Mouse (Mus musculus) ZHBTc4 (cell line): Measurements from ENCODE around the gene Tbc1d22a.

Experiments
- DNase-seq: peaks from one replicate; pipeline ENCODE4 v3.0.0-alpha.2; 2011; ENCODE audit warnings: low read depth, low spot score

Gene Tbc1d22a

DNA sequence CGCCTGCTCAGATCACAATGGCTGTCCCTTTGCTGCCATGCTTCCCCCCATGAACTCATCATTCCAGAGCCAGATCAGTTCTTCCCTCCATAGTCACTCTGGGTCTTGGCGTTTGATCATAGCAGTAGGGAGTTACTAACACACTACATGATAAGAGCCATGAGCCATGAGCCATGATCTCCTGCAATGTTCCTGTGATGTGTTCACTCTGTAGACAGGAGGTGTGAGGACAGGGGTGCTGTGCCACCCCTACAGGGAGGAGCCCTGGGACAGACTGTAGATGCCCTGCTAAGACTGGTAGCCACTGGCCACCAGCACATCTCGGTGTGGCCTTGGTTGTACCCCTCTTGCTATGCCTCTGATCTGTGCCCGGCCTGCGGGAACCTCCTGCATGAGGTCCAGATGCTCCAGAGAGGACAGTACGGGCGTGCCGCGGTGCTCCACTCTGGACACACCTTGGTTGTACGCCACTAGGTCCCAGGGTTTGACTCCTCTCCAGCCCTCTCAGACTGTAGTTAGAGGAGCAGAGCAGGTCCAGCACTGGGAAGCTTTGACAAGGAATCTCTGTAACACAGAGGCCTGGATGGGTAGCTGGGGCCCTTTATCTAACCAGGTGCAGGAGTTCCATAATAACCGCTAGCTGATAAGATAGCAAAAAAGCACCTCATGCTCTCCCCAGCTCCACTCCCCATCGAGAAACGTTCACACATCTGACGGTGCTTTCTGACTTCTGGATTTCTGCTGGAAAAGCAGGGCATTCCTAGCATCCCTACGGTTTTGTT is 224.9 kb downstream of the Tbc1d22a start:
- DNase-seq: no peak

DNA sequence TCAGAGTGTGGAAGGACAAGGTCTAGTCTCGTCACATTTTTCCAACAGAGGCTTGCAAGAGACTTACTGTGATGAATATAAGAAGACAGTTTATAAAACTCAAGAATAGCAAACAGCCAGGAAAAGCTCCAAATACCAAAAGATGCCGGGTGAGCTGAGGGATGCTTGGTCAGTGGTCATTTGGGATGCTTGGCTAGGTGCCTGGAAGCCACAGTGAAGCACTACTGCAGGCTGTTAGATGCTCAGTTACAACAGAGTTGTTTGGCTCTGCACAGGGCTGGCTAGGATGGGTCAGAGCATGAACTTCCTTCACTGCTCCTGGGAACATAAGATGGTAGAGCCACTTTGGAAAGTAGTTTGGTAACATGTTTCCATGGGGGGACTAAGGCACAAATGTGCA is 230.0 kb downstream of the Tbc1d22a start:
- no peak for DNase-seq

DNA sequence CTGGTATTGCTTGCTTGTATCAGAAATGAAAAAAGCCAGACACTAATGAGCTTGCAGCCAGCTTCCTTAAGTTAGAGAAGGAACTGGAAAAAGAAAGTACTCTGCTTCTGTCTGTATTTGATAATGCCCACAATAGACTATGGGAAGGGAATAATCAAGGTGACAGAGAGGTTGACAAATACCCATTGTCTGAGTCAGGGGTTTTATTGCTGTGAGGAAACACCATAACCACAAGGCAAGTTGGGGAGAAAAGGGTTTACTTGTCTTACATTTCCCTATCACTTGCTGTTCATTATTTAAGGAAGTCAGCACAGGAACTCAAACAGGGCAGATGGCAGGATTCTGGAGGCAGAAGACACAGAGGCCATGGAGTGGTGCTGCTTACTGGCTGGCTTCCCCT is 231.8 kb downstream of the Tbc1d22a start:
- DNase-seq: no peak

DNA sequence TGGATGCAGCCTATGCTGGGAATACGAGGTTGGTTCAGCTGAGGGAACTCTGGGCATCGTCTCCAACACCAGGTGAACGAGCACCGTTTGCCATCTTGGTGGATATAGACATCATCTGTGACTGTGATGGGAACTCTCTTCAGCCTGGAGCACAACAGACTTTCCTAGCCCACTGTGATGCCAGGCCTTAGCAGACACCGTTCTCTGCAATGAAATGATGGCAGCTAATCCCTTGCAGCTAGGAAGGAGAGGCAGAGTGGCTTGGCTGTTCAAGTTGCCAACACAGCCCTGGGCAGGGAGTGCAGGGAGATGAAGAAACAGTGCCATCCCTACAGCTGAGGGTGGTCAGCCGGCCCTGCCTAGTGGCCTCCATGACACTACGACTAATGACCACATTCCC is 233.0 kb downstream of the Tbc1d22a start:
- no peak for DNase-seq

DNA sequence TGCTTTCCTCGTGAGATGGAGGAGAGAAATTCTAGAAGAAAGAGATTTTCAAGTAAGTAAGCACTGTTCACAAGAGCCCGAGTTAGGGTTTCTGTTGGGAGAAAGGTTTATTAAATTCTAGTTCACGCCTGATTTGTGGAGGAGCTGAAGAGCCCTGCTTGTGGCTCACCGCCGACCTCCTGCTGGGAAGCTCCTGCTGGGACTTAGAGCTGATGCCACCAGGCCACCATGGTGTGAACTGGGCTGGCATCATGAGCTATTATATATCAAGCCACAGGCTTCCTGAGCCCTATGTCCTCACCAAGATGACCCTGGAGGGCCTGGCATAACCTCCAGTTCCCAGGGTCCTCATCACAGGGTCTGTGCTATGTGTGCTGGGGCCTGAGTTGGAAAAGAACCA is 235.0 kb downstream of the Tbc1d22a start:
- DNase-seq: no peak

DNA sequence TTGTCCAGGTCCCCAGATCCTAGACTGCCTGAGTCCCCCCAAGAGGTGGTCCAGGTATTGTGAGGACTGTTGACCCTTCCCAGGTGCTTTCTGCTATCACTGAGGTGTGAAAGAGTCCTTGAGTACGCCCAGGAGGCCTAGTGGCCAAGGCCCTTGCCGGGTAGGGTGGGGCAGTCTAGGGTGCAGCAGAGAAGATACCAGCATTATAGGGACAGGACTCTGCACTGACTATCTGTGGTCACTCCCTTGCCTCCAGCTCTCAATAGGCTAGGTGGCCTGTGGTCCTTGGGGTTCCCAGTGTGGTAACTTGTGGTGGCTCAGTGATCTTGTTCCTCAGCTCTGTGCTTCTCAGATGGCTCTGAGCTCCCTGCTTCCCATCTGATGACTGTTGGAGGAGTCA is 235.5 kb downstream of the Tbc1d22a start:
- no peak for DNase-seq

DNA sequence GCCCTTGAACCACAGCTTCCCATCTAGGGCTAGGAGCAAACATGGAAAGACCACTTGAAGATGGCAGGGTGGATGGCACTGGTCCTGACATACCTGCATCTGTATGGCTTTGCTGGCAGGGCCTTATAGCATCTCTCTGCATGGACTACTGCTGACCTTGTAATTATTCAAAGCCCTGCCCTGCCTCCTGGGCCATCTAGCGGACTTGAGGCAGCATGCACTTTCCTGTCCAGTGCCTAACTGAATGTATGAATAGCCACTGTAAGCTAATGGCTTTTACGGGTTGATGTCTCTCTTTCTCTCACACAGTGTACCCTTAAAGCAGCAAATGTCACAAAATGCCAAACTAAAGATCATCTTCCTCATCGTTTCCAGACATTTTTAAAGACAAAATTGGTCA is 245.2 kb downstream of the Tbc1d22a start:
- no peak for DNase-seq

DNA sequence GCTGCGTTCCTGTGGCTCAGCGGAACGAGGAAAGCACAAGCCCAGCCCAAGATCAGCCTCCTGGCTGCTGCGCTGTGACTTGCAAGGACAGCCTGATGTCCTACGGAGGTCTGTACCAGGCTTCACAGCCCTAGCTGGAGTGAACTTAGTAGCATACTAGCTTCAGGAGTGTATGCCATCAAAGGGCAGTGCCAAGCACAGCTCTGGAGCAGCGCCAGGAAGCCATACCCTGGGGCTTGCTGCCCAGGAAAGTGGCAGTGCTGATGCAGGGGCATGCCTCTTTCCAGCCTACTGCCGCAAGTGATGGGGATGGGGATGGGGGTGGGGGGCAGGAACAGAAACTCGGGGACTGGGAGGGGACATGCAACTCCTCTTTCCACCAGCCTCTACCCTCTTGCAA is 248.4 kb downstream of the Tbc1d22a start:
- DNase-seq: no peak

DNA sequence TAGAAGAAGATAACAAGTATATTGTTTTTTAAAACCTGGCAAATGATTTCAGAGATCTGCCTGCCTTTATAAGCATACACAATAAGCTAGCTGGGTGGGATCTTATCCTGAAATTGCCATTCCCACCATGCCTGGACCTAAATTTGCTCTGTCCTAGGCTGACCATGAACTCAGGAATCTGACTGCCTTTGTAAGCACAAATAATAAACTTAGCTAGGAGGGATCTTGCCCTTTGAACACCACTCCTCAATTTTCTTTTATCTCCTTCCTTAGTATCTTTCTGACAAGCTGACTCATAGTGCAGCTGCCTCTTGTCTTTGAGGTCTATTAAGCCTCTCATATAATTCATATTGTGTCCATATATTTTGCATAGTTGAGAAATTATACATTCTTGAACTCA is 253.8 kb downstream of the Tbc1d22a start:
- no peak for DNase-seq

DNA sequence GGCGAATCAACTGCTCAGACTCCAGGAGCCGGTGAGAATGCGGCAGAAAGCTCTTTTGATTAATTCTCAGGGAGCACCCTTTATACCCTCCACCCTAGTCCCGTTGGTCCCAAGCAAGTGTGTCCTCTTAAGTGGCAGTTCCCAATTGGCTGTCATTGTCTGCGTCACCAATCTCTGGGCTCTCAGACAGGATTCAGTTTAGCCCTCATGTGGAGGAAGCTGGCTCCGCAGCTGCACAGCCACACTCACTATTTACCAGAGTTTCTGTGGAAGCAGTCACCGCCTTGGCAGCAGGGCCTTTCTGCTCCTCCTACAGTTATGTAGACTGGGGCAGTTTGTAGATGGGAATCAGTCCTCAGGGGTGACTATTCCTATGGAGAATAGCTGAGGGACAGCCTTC is 256.9 kb downstream of the Tbc1d22a start:
- peak; percentile 23 for DNase-seq

DNA sequence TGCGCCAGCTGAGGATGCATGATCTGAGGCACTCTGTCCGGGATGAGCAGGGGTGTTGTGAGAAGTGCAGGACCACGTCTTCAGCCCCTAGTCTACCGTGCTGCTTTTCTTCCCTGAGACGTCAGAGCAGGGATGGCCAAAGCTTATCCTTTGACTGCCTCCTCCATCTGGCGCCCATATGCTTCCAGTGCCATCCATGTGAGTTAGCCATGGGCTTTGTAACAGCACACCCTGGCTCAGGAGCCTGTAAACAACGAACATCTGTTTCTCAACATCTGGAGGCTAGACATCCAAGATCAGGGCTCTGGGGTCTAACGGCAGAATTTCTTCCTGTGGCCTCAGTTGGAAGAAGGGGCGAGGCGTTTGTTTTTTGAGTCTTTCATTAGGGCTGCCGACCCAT is 259.2 kb downstream of the Tbc1d22a start:
- DNase-seq: no peak

DNA sequence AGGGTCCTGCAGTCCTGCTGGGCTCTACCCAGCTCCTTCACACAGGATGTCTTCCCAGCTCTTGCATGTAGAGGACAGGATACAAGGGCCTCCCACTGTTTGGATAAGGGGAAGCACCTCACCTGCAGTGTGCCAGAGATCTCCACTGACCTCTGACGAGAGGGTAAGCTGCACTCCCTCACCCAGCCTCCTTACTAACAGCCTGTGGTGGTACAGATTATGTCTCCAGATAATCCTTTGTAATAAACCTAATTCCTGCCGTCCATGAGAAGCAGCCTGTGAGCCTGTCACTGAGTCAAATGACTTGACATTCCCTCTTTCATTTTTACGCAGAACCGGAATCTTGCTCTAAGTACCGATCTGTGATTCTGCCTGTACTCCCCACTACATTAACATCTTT is 260.7 kb downstream of the Tbc1d22a start:
- DNase-seq: no peak

DNA sequence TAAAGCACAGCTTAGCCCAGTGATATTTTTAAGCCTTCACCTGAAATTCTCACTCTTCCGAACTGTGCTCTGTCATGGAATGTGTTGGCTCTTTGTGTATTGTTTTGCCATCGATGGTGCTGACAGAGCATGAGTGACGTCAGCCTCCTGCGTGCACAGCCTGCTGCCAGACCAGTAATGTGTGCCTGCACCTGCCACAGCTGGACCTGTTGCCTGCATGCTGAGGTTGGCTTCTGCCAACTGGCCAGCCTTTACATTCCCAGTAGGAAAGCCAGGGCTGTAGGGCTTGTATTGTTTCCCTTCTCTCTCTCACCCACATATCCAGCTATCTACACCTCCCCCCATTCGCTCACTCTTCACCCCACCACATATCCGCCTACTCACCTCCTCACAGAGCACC is 262.2 kb downstream of the Tbc1d22a start:
- no peak for DNase-seq

DNA sequence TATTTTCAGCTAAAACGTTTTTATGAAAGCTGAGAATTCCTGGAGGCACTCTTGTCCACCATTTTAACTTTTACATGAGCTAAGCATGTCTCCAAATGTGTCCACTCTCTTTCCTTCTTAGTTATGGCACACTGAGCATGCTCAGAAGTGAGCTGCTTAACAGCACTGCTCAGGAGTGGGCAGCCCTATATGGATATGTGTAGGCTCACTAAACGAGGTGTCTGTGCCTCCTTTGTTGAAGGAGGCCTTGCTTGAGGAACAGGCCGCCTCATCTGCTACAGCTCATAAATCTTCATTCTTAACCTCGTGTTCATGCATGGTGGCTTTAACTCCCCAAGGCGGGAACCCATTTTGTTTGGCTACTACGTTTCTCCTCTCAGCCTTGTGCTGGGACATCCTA is 262.8 kb downstream of the Tbc1d22a start:
- no peak for DNase-seq

DNA sequence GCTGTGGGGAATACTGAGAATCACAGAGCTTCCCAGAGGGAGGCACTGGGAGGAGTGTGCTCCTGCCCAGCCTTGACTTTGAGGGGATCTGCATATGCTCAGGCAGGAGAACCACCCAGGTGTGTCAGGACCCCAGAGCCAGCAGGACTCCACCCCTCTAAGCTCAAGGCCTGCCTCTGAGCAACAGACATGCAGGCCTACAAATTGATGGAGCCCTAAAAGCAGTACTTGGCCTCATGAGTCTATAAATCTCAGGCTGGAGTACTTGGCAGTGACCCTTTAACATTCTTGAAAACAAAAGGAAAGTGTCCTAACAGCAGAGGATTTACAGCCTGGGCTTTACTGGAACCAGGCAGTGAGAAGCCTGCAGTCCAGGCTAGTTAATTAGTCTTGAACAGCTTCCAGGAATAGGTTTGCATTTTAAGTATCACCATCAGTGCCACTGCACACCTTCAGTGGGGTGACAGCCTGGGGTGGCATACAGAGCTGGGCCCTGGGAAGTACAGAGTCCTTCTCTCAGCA is 263.3 kb downstream of the Tbc1d22a start:
- DNase-seq: peak; percentile 6

DNA sequence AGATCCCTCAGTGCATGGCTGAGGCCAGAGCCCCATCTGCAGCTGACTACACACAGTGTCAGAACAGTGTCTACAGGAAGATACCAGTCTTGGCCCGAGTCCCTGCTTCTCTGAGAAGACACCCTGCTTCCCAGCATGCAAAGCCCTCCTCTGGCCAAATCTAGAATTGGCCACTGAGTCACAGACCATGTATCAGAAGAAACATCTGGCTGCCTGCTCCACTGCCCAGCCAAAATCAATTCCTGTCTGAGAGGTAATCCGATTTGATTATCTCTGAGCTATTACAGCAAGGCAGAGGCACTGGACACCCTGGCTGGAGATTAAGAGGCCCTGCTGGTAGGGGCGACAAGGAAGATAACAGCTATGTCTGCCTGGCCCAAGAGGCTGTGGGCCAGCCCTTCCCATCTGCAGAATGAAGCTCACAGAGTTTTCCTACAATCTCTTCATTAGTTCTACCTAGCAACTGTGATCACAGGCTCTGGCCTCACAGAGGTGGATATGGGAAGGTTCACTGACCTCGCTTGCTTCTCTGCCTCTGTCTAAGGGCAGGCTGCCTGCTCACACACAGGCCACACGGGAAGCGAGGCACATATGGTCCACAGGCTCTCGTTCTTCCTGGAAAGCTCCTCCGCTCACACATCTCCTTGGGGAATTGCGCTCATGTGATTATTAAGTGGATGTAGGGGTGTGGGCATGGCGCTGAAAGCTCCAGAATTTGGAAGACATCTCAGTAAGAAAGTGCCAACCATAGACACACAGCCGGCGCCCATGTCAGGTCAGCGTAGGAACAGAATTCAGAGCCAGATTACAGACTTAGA is 264.6 kb downstream of the Tbc1d22a start:
- DNase-seq: no peak

DNA sequence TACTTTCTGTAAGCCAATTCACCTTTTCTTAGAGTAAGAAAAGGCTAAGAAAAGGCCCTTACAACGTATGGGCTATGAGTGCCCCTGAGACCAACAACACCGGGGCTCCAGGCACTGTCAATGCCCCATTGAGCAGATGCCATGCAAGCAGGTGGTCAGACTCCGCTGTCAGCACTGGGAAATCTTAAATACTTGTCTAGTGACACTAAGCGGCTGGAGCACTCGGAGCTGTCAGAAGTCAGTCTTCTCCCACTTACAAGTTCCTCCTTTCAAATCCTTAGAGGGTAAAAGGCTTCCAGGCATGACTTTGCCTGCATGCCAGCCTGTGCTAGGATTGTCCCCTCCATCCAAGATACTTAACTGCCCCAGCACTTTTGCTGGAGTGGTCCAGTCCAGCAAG is 268.1 kb downstream of the Tbc1d22a start:
- no peak for DNase-seq

DNA sequence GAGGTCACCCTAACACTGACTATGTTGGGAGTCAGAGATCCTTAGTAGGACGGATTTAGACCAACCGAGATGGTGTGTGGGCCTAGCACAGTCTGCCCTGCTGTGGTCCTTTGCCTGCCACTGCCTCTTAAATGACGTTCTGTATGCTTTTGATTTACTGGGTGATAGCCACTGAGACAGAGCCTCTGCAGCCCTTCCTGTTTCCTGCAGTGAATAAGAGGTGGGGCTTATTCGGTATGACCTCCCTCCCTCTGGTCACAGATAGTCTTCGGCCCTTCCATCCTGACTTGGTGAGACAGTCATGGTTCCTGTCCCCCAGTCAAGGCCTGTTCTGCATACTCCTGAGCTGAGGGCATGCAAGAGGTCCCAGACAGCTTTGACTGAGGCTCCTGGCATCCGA is 271.6 kb downstream of the Tbc1d22a start:
- no peak for DNase-seq

DNA sequence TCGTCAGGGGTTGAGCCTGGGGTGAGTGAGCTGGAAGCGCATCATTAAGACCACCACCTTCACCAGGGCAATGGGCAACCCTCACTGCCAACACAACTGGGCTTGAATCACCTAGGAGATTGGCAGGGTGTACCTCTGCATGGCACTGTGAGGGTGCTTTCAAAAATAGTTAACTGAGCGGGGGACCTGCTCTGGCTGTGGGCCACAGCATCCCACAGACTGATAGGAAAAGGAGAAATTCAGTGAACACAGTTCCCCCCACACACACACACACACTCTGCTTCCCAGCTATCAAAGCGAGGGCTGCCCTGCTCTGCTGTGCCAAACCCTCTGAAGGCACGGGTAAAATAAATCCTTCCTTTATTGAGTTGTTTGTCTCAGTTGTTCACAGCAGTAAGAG is 273.1 kb downstream of the Tbc1d22a start:
- DNase-seq: no peak

DNA sequence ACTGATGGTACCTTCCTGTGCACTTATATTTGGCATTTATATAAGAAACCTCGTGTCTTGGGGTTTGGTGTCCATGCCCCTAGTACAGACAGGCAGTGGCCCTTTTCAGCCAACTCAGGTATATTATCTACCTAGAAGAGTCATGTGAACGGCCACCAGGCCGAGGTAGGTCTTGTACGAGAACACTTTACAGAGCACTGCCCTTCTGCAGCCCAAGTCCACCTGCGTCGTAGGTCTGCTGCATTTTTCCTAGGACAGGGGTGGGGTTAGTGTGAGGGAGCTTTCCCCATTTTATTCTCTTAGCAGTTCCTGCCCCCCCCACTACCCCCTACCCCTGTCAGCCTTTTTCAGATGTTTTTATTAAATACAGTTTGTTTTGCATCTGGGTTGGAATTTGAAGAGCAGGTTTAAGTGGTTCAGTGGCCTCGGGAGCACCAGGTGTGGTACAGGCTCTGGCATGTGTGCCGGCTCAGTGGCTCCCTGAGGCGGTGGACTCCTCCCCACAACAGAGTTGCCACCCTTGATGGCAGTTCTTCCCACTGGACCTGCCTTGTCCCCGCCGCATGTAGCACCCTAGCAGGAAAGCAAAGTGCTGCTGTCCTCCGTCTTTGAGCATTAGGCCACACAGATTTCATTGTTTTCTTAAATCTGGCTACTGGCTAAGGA is 277.3 kb downstream of the Tbc1d22a start:
- DNase-seq: no peak

DNA sequence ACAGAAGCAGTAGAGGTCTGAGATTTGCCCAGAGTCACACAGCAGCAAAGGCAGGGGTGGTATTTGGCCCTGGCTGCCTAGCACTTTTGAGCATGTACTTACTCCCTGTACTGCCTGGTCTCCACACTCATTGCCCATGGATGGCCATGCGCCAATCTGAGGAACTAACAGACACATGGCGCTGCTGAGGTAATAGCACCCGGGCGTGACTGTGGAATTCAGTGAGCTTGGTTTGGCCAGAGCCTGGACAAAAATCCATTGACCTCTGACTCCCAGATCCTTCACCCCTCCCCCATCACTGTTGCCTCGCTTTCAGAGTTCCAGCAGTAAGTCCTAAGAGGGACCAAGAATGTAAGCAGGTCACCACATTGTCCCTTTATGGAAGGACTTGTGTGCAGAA is 278.4 kb downstream of the Tbc1d22a start:
- no peak for DNase-seq

DNA sequence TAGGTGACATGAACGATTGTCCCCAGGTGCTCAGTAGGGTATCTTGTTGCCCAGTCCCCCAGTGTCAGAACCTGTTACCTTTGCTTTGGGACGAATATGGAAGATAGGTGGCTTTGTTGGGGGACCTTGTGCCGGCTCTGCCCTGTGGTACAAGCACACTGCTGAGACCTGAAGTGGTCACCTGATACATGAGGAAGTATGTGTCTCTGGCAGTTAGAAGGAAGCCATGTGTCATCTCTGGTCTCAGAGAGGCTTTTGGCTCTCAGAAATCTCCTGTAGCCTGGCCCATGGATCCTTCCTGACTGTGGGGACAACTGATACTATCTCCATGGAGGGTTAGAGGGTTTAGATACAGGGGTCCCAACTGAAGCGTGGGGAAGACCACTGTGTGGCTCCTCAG is 281.9 kb downstream of the Tbc1d22a start:
- no peak for DNase-seq
